Mouse (Mus musculus) liver, embryonic 14.5 days (tissue): ENCODE results near the gene BC107364.

ENCODE experiments used
- CTCF ChIP-seq: IDR thresholded peaks from 2 replicates; pipeline ENCODE4 v1.5.1; 2016; ENCODE audit warnings: antibody characterized with exemption, low read depth, control low read depth
- EP300 ChIP-seq: IDR thresholded peaks from 2 replicates; pipeline ENCODE4 v1.6.1; 2016; ENCODE audit warnings: antibody characterized with exemption, low read depth

DNA sequence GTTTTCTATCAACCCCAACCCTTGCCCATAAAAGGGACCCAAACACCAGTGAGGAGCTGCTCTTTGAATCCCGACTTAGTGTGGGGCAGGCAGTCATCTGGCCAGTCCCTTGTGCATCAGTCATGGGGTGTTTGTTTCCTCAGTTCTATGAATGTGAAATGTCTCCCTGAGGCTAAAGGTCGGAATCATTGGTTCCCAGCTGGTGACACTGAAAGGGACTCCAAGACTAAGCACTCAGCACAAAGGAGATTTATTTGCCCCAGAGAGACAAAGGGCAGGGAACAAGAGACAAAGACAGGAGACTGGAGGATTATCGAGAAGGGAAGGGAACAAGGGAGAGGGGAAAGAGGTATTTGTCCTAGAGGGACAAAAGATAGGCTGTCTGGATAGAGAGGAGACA, 19.9 kb downstream of the BC107364 start:
- TF ChIP-seq CTCF (no peak), EP300 (no peak)
